Mouse (Mus musculus) thymus, adult 2 months (tissue): ENCODE data around the gene Ankrd11.

Source experiments
- CTCF ChIP-seq: fragments of 200-500 bp; IDR thresholded peaks from 2 replicates; pipeline ENCODE4 v1.5.1; 2012; ENCODE audit warnings: mild to moderate bottlenecking, control low read depth, low read length, moderate library complexity, borderline replicate concordance; ENCODE audit not compliant: control insufficient read depth, poor library complexity, insufficient read depth; ENCODE audit errors: extremely low read depth
- POLR2A ChIP-seq: fragments of 200-500 bp; IDR thresholded peaks from 2 replicates; pipeline ENCODE4 v1.6.1; 2012; ENCODE audit warnings: mild to moderate bottlenecking, low read length, control low read depth, moderate library complexity; ENCODE audit not compliant: control insufficient read depth, poor library complexity, insufficient read depth; ENCODE audit errors: extremely low read depth

GRCm38 (mm10) chr8:123017143-123017542, 24.9 kb downstream of the Ankrd11 start:
- no peak for TF ChIP-seq CTCF
- no peak for TF ChIP-seq POLR2A
